Mouse (Mus musculus) brown adipose tissue, adult 24 weeks (tissue): ENCODE results near the gene Aurkb. TPM values are rescaled to one million over a fixed set of nuclear protein-coding genes. Genes with fewer than 3 reads are reported as not detected.

ENCODE experiments used
- H3K27ac ChIP-seq: fragments of 200-500 bp; replicated peaks from 2 replicates; pipeline ENCODE4 v1.5.1; 2012; ENCODE audit warnings: low read depth, mild to moderate bottlenecking, low read length
- H3K4me1 ChIP-seq: fragments of 200-500 bp; 2 replicates; pipeline ENCODE4 v1.6.1; 2012; ENCODE audit warnings: low read length, mixed read lengths; ENCODE audit not compliant: control insufficient read depth, insufficient read depth, insufficient read length
- H3K4me3 ChIP-seq: fragments of 200-500 bp; 2 replicates; pipeline ENCODE4 v1.5.1; 2012; ENCODE audit warnings: low read depth, mild to moderate bottlenecking, low read length, moderate library complexity; ENCODE audit not compliant: insufficient read depth
- polyA plus RNA-seq: library from polyadenylated mRNA; stranded (reverse); fragments of >200 nt; gene quantifications from 2 replicates; pipeline ENCODE4 v1.2.4, GENCODE M21; 2012; ENCODE audit not compliant: missing spikeins, insufficient read depth, insufficient read length

Aurkb gene
- polyA plus RNA-seq, 1 experiment = not detected

- H3K4me1 ChIP-seq = 0 out of 2 replicates have a peak, but pooled peaks cover 7% of the 10 kb centered on the region
- H3K4me3 ChIP-seq = no peak overlapping the region
- no peak overlapping the region for H3K27ac ChIP-seq
Measured at GRCm38 (mm10) chr11:69052824-69053421, 7.5 kb downstream of the Aurkb start.

GRCm38 (mm10) chr11:69053848-69054247 is 8.4 kb downstream of the Aurkb start:
- Histone ChIP-seq H3K4me1 (0 out of 2 replicates have a peak, but pooled peaks cover 7% of the 10 kb centered on the region), H3K4me3 (no peak overlapping the region), H3K27ac (no peak overlapping the region)

GRCm38 (mm10) chr11:69058265-69058664 is 12.8 kb downstream of the Aurkb start:
- Histone ChIP-seq H3K27ac (peak overlapping the region; percentile 87; the same call in 1 of the 2 replicates), H3K4me3 (peak overlapping the region; percentile 96), H3K4me1 (peaks cover 9% of the 10 kb centered on the region)

- H3K27ac ChIP-seq = peak overlapping the region; percentile 87
- H3K4me3 ChIP-seq = peak overlapping the region; percentile 96
- H3K4me1 ChIP-seq = peaks cover 9% of the 10 kb centered on the region
Measured at GRCm38 (mm10) chr11:69058729-69059356, 13.4 kb downstream of the Aurkb start.

GRCm38 (mm10) chr11:69059357-69059974 is 14.0 kb downstream of the Aurkb start, which contains the start of gene Borcs6:
TSS of gene Borcs6 (plus strand) at chr11:69059717.
- Histone ChIP-seq H3K27ac (peak within 1 kb of the TSS; percentile 91), H3K4me1 (peaks cover 13% of the 10 kb centered on the region), H3K4me3 (peak within 1 kb of the TSS; percentile 96)

GRCm38 (mm10) chr11:69059975-69060411 is 14.5 kb downstream of the Aurkb start:
- H3K4me3 ChIP-seq = peak overlapping the region; percentile 96
- H3K4me1 ChIP-seq = peaks cover 13% of the 10 kb centered on the region
- peak overlapping the region; percentile 91 for H3K27ac ChIP-seq

GRCm38 (mm10) chr11:69060448-69061254 is 15.2 kb downstream of the Aurkb start:
- Histone ChIP-seq H3K27ac (peak overlapping the region; percentile 91), H3K4me1 (peaks cover 13% of the 10 kb centered on the region), H3K4me3 (peak overlapping the region; percentile 96)

GRCm38 (mm10) chr11:69061255-69061912 is 15.9 kb downstream of the Aurkb start:
- peaks cover 17% of the 10 kb centered on the region for H3K4me1 ChIP-seq
- H3K27ac ChIP-seq = 0 out of 2 replicates have a peak overlapping the region, but pooled peaks have one; percentile 6
- H3K4me3 ChIP-seq = peak overlapping the region; percentile 96

GRCm38 (mm10) chr11:69062194-69062760 is 16.8 kb downstream of the Aurkb start:
- Histone ChIP-seq H3K4me1 (peaks cover 18% of the 10 kb centered on the region), H3K27ac (peak overlapping the region; percentile 39; the same call in 1 of the 2 replicates), H3K4me3 (peak overlapping the region; percentile 48)

GRCm38 (mm10) chr11:69062761-69063224 is 17.3 kb downstream of the Aurkb start:
- H3K27ac ChIP-seq = peak overlapping the region; percentile 78
- H3K4me3 ChIP-seq = peak overlapping the region; percentile 63
- H3K4me1 ChIP-seq = peaks cover 18% of the 10 kb centered on the region

GRCm38 (mm10) chr11:69063413-69064201 is 18.2 kb downstream of the Aurkb start:
- Histone ChIP-seq H3K4me1 (peaks cover 18% of the 10 kb centered on the region), H3K4me3 (peak overlapping the region; percentile 88), H3K27ac (peak overlapping the region; percentile 78)

GRCm38 (mm10) chr11:69064259-69065133 is 19.0 kb downstream of the Aurkb start:
- Histone ChIP-seq H3K4me1 (peaks cover 18% of the 10 kb centered on the region), H3K27ac (peak overlapping the region; percentile 40), H3K4me3 (peak overlapping the region; percentile 88)
